Mouse (Mus musculus) erythroblast, embryonic 14.5 days (primary cell): ENCODE measurements around the gene Rpl23a.

Experiments used
- GATA1 ChIP-seq: IDR thresholded peaks from 2 replicates; pipeline ENCODE4 v1.6.1; 2012; ENCODE audit warnings: low read length, inconsistent platforms, mixed read lengths
- TAL1 ChIP-seq: IDR thresholded peaks from 3 replicates; pipeline ENCODE4 v1.6.1; 2012; ENCODE audit warnings: low read length, inconsistent platforms, mixed read lengths

DNA sequence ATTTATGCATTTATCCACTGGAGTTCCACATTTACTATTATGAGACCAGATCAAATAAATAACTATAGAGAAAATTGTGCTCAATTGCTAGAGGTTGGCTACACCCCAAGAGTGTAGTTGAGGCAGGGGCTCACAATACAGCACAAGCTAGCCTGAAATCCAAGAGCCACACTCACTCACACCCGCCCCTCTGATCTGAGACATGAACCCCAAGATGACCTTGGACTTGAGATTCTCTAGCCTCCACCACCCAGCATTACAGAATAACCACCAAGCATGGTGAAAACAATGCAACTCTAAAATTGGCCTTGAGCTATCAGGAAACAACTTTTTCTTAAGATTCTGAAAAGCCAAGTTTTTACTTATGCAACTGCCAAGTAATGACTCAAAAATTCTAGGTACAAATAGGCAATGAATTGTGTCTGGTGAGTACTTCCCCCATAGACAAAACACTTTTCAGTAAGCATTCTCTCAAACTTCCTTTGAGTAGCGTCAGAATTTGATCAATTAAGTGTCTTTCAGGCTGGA, 1.5 kb downstream of the Rpl23a start:
- TF ChIP-seq TAL1 = no peak
- no peak for TF ChIP-seq GATA1
